Mouse (Mus musculus) left cerebral cortex, adult 11 months (tissue): ENCODE results near the gene Kctd19.

Experiments
- DNase-seq: peaks from one replicate; pipeline ENCODE4 v3.0.0; 2022; ENCODE audit warnings: low spot score

Kctd19 gene

GRCm38 (mm10) chr8:105422006-105422405, 8.7 kb upstream of the Kctd19 start:
- no peak for DNase-seq

- DNase-seq = no peak
Observed at GRCm38 (mm10) chr8:105419800-105420199, 6.5 kb upstream of the Kctd19 start.

- DNase-seq = no peak
Observed at GRCm38 (mm10) chr8:105418992-105419391, 5.7 kb upstream of the Kctd19 start.

GRCm38 (mm10) chr8:105409947-105410346, 3.4 kb downstream of the Kctd19 start:
- no peak for DNase-seq

GRCm38 (mm10) chr8:105408331-105408730, 5.0 kb downstream of the Kctd19 start:
- DNase-seq = no peak

GRCm38 (mm10) chr8:105406416-105406815, 6.9 kb downstream of the Kctd19 start:
- DNase-seq = no peak

- DNase-seq = no peak
Observed at GRCm38 (mm10) chr8:105404496-105404895, 8.8 kb downstream of the Kctd19 start.

- DNase-seq = no peak
Observed at GRCm38 (mm10) chr8:105403467-105403866, 9.8 kb downstream of the Kctd19 start.

- DNase-seq = no peak
Observed at GRCm38 (mm10) chr8:105400016-105400415, 13.3 kb downstream of the Kctd19 start.

GRCm38 (mm10) chr8:105397747-105398146, 15.6 kb downstream of the Kctd19 start:
- peak; percentile 25 for DNase-seq

- DNase-seq = no peak
Observed at GRCm38 (mm10) chr8:105393915-105394314, 19.4 kb downstream of the Kctd19 start.

- DNase-seq = no peak
Observed at GRCm38 (mm10) chr8:105393089-105393787, 20.1 kb downstream of the Kctd19 start.

- DNase-seq = no peak
Observed at GRCm38 (mm10) chr8:105389096-105389495, 24.2 kb downstream of the Kctd19 start.

GRCm38 (mm10) chr8:105387151-105387550, 26.2 kb downstream of the Kctd19 start:
- DNase-seq = no peak

- DNase-seq = no peak
Observed at GRCm38 (mm10) chr8:105384070-105384469, 29.2 kb downstream of the Kctd19 start.

GRCm38 (mm10) chr8:105380308-105380707, 33.0 kb downstream of the Kctd19 start:
- no peak for DNase-seq

GRCm38 (mm10) chr8:105378673-105379072, 34.6 kb downstream of the Kctd19 start:
- DNase-seq = no peak

GRCm38 (mm10) chr8:105374513-105374966, 38.8 kb downstream of the Kctd19 start:
- DNase-seq = no peak

GRCm38 (mm10) chr8:105373032-105373431, 40.3 kb downstream of the Kctd19 start, which contains the start of gene Plekhg4:
TSS of gene Plekhg4 (plus strand) at chr8:105373274.
- no peak for DNase-seq

- no peak for DNase-seq
Observed at GRCm38 (mm10) chr8:105372473-105372872, 40.8 kb downstream of the Kctd19 start.

GRCm38 (mm10) chr8:105367107-105367506, 46.2 kb downstream of the Kctd19 start:
- no peak for DNase-seq

GRCm38 (mm10) chr8:105361751-105362702, 51.3 kb downstream of the Kctd19 start:
- no peak for DNase-seq

- DNase-seq = no peak
Observed at GRCm38 (mm10) chr8:105359646-105360045, 53.7 kb downstream of the Kctd19 start.
